Mouse (Mus musculus) midbrain, embryonic 14.5 days (tissue): ENCODE measurements at regions not wholly inside any gene's neighbourhood (a gene's known extent, or its start where the extent isn't known, plus 50 kb on each side); places are given as distances from the start of the nearest gene placed in this dataset.
A peak's percentile ranks its signal among the peaks of the same experiment; 100 is the strongest.

Experiments
- ATAC-seq: fragments of 200-750 bp; cut with Nextera tagmentation; 2 replicates; pipeline ENCODE4 v1.8.0; 2017; ENCODE audit warnings: moderate number of reproducible peaks, moderate library complexity; ENCODE audit not compliant: low FRiP score, low TSS enrichment
- DNase-seq: peaks from one replicate; pipeline ENCODE4 v3.0.0-alpha.2; 2015
- H3K27ac ChIP-seq: fragments of 300-500 bp; sonication (generic); replicated peaks from 2 replicates; pipeline ENCODE4 v1.5.1; 2014; ENCODE audit warnings: mild to moderate bottlenecking, low read depth, low read length, moderate library complexity
- H3K27me3 ChIP-seq: fragments of 300-500 bp; sonication (generic); 2 replicates; pipeline ENCODE4 v1.6.1; 2014; ENCODE audit warnings: low read length, control low read depth, mixed read lengths; ENCODE audit not compliant: control insufficient read depth, insufficient read depth
- H3K36me3 ChIP-seq: fragments of 300-500 bp; sonication (generic); 2 replicates; pipeline ENCODE4 v1.6.1; 2014; ENCODE audit warnings: low read length, control low read depth; ENCODE audit not compliant: control insufficient read depth, insufficient read depth
- H3K4me1 ChIP-seq: fragments of 300-500 bp; sonication (generic); 2 replicates; pipeline ENCODE4 v1.6.1; 2014; ENCODE audit warnings: mild to moderate bottlenecking, antibody characterized with exemption, low read length, control low read depth; ENCODE audit not compliant: control insufficient read depth, insufficient read depth
- H3K4me2 ChIP-seq: fragments of 300-500 bp; sonication (generic); 2 replicates; pipeline ENCODE4 v1.6.1; 2014; ENCODE audit warnings: mild to moderate bottlenecking, low read length, moderate library complexity
- H3K4me3 ChIP-seq: fragments of 300-500 bp; sonication (generic); replicated peaks from 2 replicates; pipeline ENCODE4 v1.5.1; 2014; ENCODE audit warnings: low read depth, low read length
- H3K9ac ChIP-seq: fragments of 300-500 bp; sonication (generic); replicated peaks from 2 replicates; pipeline ENCODE4 v1.6.1; 2014; ENCODE audit warnings: mild to moderate bottlenecking, low read length, moderate library complexity
- H3K9me3 ChIP-seq: fragments of 300-500 bp; sonication (generic); 2 replicates; pipeline ENCODE4 v1.6.1; 2016; ENCODE audit warnings: low read length, control low read depth, mixed read lengths; ENCODE audit not compliant: control insufficient read depth
- WGBS: fragments of 180-500 bp; shearing (Covaris S2); extraction: QIAGEN DNeasy Blood & Tissue Kit; methylation state at CpG from one replicate; pipeline ENCODE4 v1.1.7; 2014; 5-methylcytosine and 5-hydroxymethylcytosine counted together

DNA sequence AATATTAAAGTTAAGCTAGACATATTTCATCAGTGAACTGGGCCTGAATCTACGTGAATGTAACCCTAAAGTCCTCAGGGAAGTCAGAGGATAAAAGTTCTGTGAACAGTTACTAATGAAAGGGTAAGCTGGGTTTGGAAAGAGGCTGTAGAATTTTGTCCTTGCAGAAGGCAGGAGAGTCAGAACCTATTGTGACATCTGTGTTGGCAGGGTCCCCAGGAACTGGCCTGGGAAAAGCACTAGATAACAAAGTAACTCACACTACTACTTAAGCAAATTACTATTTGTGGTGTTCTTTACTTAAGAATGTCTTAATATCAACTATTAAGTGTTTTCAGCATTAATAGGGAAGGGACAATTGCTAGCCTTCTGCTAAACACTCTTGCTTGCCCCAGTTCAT is 320.5 kb downstream of the Fam198b start:
- H3K4me2 ChIP-seq = no peak overlapping the region
- no peak overlapping the region for H3K4me3 ChIP-seq
- no peak overlapping the region for H3K27ac ChIP-seq
- no peak for DNase-seq
- H3K4me1 ChIP-seq = peaks cover 8% of the 10 kb centered on the region; the same call in 1 of the 2 replicates
- H3K9ac ChIP-seq = no peak overlapping the region
- ATAC-seq = no peak
- WGBS = 51% methylated on average over 1 of the region's 1 CpGs
- H3K36me3 ChIP-seq = no peaks in the 10 kb centered on the region
- no peaks in the 10 kb centered on the region for H3K27me3 ChIP-seq
- H3K9me3 ChIP-seq = no peaks in the 10 kb centered on the region

DNA sequence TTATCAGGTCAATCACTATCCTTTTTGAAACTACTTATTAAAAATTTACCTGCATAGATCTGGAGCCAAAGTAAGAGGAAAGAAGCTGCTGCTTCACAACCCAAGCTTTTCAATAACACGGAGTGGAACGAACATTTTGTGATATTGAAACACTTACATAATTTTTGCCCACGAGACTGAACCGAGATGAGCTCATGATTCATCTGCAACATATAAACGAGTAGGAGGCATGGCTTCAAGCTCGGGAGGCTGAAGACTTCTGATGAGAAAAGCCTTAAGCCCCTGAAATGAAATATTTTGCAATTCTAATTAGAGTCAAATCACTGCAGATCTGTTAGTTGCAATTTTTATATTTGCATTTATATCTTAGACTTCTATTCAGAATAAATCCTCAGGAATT is 321.0 kb downstream of the Fam198b start:
- no peak overlapping the region for H3K27ac ChIP-seq
- ATAC-seq = no peak

DNA sequence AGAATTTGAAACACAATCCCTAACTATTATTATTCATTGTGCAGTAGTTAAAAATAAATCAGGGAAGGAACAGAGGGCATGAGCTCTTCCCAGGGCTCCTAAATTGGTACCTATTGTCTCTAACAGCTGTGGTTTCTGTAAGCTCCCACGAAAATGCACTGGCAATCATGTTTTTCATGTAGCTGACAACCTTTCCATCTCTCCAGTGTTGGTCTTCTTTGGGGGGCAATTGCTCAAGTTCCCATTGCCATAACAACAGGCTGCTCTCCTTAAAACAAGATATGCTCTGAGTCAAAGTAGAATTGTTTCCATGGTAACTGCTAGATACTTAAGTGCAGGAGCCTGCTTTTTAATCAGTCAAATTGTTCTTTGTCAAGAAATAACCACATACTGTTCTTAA is 322.7 kb downstream of the Fam198b start:
- Histone ChIP-seq H3K4me3 (no peak overlapping the region), H3K9me3 (no peaks in the 10 kb centered on the region), H3K4me2 (no peak overlapping the region), H3K27ac (no peak overlapping the region; the same call in 1 of the 2 replicates), H3K36me3 (no peaks in the 10 kb centered on the region), H3K9ac (no peak overlapping the region), H3K4me1 (peaks cover 8% of the 10 kb centered on the region; the same call in 1 of the 2 replicates), H3K27me3 (no peaks in the 10 kb centered on the region)
- no peak for ATAC-seq
- WGBS = 8% methylated on average over 1 of the region's 1 CpGs
- DNase-seq = peak; percentile 61

More for the DNA sequence above, 321.0 kb downstream of the Fam198b start:
- Histone ChIP-seq H3K4me3 (no peak overlapping the region), H3K9me3 (no peaks in the 10 kb centered on the region), H3K36me3 (no peaks in the 10 kb centered on the region), H3K4me2 (no peak overlapping the region), H3K9ac (no peak overlapping the region), H3K4me1 (peaks cover 8% of the 10 kb centered on the region; the same call in 1 of the 2 replicates), H3K27me3 (no peaks in the 10 kb centered on the region)
- 34% methylated on average over 6 of the region's 6 CpGs for WGBS
- peak; percentile 30 for DNase-seq

DNA sequence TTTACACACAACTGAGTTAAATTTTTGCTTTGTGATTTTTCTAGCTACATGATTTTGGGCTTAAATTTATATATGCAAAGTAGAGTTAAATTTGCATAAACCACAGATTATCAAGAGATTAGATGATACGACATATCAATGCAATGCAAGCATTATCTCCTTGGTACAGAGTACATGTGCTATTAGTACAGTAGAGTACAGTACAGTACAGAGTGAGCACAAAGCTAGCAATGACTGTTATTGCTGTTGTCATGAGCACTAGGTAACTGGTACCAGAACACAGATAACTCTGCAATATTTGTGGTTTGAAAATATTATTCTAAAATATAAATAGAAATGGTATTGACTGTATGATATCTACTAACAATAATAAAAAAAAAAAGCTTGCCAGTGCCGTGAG is 323.7 kb downstream of the Fam198b start:
- H3K4me1 ChIP-seq = peaks cover 8% of the 10 kb centered on the region; the same call in 1 of the 2 replicates
- H3K4me3 ChIP-seq = no peak overlapping the region
- no peaks in the 10 kb centered on the region for H3K36me3 ChIP-seq
- H3K4me2 ChIP-seq = no peak overlapping the region
- no peaks in the 10 kb centered on the region for H3K9me3 ChIP-seq
- H3K27ac ChIP-seq = 0 out of 2 replicates have a peak overlapping the region, but pooled peaks have one; percentile 26
- WGBS = 76% methylated on average over 2 of the region's 2 CpGs
- ATAC-seq (no peak; the same call in 1 of the 2 replicates), DNase-seq (no peak)
- no peaks in the 10 kb centered on the region for H3K27me3 ChIP-seq
- no peak overlapping the region for H3K9ac ChIP-seq

DNA sequence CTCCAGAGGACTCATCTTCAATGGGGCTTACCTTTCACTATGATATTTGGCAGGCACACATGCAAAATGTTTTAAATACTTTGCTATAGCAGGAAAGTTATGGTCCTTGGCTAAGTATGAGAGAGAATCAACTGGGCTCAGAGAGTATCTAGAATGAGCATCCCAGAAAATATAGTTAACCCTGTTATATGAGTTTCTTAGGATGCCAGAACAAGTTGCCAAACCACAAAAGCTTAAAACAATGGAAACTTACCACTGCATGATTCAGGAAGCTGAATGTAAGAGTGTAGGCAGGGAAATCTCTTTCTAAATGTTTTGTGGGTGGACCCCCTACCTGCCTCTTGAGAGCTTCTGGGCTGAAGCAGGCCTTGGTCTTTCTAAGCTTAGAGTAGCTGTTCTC is 325.3 kb downstream of the Fam198b start:
- Histone ChIP-seq H3K27ac (no peak overlapping the region), H3K4me2 (no peak overlapping the region), H3K4me1 (peaks cover 8% of the 10 kb centered on the region; the same call in 1 of the 2 replicates), H3K36me3 (no peaks in the 10 kb centered on the region), H3K27me3 (no peaks in the 10 kb centered on the region), H3K9ac (no peak overlapping the region), H3K9me3 (no peaks in the 10 kb centered on the region), H3K4me3 (no peak overlapping the region)
- DNase-seq (no peak), ATAC-seq (no peak)

DNA sequence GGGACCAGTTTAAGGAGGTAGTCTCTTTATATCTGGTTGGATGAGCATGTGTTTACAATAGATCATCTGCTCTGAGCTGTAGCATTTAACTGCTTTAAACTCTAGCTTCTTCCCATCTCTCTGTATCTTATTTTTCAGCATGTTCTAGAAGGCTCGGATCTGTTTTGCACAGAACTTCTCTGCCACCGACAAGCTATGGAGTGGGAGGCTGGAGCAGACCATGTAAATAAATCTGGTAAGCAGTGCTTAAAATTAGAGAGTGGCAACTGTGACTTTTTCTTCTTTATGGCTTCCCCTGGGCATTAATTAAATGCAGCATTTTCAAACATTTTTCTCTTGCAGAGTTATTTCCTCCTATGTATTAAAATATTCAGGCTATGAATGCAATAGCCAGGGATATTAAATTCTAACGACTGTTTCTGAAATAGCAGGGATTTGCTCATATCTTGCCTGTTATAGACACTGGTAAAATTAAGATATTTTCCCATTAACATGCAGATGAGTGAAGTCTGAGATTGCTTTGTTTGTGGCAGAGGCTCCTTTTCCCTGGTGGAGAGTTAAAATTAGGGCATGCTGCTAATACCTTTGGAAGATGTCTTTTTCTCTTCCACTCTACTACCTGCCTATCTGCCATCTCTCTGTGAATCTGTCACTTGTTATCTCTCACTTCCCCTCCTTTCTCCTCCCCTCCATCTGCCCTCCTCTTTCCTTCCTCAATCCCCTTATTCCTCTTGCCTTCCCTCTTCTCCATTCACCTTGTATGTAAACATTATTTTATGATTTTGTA is 327.2 kb downstream of the Fam198b start:
- no peaks in the 10 kb centered on the region for H3K9me3 ChIP-seq
- H3K9ac ChIP-seq = no peak overlapping the region
- H3K27me3 ChIP-seq = no peaks in the 10 kb centered on the region
- no peaks in the 10 kb centered on the region for H3K36me3 ChIP-seq
- ATAC-seq (no peak), DNase-seq (peak; percentile 46)
- H3K4me1 ChIP-seq = peaks cover 2% of the 10 kb centered on the region; the same call in 1 of the 2 replicates
- H3K27ac ChIP-seq = no peak overlapping the region
- H3K4me3 ChIP-seq = no peak overlapping the region
- WGBS = 64% methylated on average over 3 of the region's 3 CpGs
- H3K4me2 ChIP-seq = no peak overlapping the region

DNA sequence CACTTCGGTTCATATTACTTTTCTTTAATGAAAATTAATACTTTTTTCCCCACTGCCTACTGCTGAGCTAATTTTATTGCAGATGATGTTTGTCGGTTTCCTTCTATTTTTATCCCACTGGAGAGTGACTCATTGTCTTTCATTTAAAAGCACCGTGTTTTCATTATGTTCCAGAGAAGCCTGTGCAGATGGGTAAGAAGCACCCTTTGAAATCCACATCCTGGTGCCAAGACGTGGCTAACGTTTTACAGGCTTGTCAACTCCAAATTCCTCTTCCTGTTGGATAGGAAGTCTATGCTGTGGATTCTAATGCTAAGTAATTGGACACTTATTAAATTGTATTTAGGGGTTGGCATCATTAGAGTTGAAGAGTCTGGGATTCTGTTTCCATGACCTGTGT is 364.3 kb downstream of the Fam198b start:
- Histone ChIP-seq H3K9me3 (no peaks in the 10 kb centered on the region), H3K9ac (no peak overlapping the region), H3K4me2 (no peak overlapping the region), H3K4me3 (no peak overlapping the region), H3K4me1 (no peaks in the 10 kb centered on the region), H3K27ac (no peak overlapping the region), H3K27me3 (no peaks in the 10 kb centered on the region), H3K36me3 (no peaks in the 10 kb centered on the region)
- 71% methylated on average over 5 of the region's 5 CpGs for WGBS
- no peak for ATAC-seq
- no peak for DNase-seq

DNA sequence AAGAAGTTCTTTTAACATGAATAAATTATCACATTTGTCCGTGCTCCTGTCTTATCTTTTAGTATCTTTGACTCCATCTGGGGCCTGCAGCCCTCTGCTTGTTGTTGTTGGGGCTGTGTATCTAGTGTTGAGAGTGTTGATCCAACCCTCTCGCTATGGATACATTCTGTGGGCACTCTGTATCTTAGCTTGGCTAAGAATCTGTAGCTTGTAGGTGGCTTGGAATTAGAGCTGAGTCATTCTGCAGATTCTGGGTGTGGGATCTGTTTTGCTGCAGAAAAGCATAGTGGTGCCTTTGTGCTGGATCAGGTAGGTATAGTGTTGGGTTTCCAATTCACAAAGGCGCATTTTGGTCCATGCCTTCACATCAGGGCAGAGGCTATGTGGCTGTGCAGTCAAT is 365.6 kb downstream of the Fam198b start:
- no peak for ATAC-seq
- DNase-seq = no peak
- 78% methylated on average over 3 of the region's 3 CpGs for WGBS
- no peak overlapping the region for H3K9ac ChIP-seq
- H3K4me1 ChIP-seq = no peaks in the 10 kb centered on the region
- no peaks in the 10 kb centered on the region for H3K27me3 ChIP-seq
- H3K9me3 ChIP-seq = no peaks in the 10 kb centered on the region
- no peak overlapping the region for H3K27ac ChIP-seq
- H3K4me2 ChIP-seq = no peak overlapping the region
- no peak overlapping the region for H3K4me3 ChIP-seq
- H3K36me3 ChIP-seq = no peaks in the 10 kb centered on the region

DNA sequence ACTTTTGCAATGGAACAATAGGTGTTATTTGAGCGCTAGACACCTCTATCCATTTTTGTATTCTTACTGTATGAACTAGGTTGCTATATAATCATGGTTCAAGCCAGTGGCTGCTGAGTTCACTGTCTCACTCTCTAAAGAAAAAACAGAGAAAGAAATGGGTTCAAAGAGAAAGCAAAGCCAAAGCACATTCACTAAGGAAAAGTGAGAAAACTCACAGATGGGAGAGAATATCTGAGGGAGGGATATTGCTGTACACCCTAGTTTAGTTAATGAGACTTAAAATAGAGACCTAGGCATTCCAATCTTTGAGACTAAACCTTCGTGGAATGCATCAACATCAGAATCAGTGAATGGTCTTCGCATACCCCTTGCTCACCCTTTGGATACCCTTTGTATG is 371.0 kb downstream of the Fam198b start:
- no peak for ATAC-seq
- Histone ChIP-seq H3K4me1 (no peaks in the 10 kb centered on the region), H3K9me3 (no peaks in the 10 kb centered on the region), H3K4me2 (no peak overlapping the region), H3K9ac (no peak overlapping the region), H3K27ac (no peak overlapping the region), H3K27me3 (no peaks in the 10 kb centered on the region), H3K36me3 (no peaks in the 10 kb centered on the region), H3K4me3 (no peak overlapping the region)
- DNase-seq = no peak
- 89% methylated on average over 3 of the region's 3 CpGs for WGBS
